Mouse (Mus musculus): ENCODE data around the gene D630023F18Rik.

GRCm38 (mm10) chr1:65169536-65169935, 46.5 kb upstream of the D630023F18Rik start:
- TF ChIP-seq CTCF (IDR thresholded peaks at IDR 0.05; ENCODE audit: extremely low read depth, insufficient read length, insufficient replicate concordance, low read depth, low read length), result no peak
- TF ChIP-seq POLR2A (IDR thresholded peaks at IDR 0.05; ENCODE audit: low read depth, low read length), result no peak

All from small intestine, adult 2 months (tissue).